Mouse (Mus musculus) retina, postnatal 7 days (tissue): ENCODE results near the gene Dnaja3.
"Not testable (repeated sequence)": the region's sequence is repeated elsewhere in the genome, so short reads cannot be mapped to it uniquely, and the experiment has no call there.

ENCODE experiments used
- DNase-seq: peaks from one replicate; pipeline ENCODE4 v3.0.0-alpha.2; 2012; ENCODE audit warnings: low read depth, low spot score

Dnaja3 gene

GRCm38 (mm10) chr16:4665726-4666125 lies 25.9 kb downstream of the Dnaja3 start:
- no peak for DNase-seq

- peak; percentile 91 for DNase-seq
Observed at GRCm38 (mm10) chr16:4667190-4667808, 27.5 kb downstream of the Dnaja3 start.

DNA sequence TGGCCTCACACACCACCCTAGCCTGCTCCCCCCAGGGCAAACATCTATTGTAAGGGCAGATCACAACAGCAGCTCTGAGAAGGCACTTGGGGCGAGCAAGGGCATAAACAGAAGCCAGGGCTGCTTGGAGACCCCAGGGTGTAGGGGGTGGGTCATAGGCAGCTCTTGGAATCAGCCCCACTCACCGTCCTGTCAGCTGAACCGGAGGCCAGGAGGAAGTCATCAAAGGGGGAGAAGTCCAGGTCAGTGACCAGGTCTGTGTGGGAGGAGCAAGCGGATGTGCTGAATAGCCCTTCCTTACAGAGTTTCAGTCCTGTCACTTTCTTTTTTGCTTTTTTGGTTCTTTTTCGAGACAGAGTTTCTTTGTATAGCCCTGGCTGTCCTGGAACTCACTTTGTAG lies 30.5 kb downstream of the Dnaja3 start:
- no peak for DNase-seq

DNA sequence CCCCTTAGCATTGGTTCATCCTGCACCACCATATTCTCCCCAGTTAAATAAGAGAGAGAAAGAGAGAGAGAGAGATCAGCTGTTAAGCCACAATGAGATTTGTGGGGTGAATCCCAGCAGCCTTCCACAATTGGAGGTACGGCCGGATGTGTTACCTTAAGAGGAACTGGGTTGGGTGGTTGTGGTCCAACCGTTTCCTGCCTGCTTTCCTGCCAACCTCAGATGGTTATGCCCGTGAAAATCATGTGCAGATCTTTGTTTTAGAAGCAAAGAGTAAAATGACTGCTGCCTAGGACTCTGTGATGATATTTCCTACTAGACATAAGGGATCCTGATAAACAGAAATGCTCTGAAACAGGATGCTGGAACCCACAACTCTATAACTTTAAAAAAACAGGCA lies 34.3 kb downstream of the Dnaja3 start:
- no peak for DNase-seq

DNA sequence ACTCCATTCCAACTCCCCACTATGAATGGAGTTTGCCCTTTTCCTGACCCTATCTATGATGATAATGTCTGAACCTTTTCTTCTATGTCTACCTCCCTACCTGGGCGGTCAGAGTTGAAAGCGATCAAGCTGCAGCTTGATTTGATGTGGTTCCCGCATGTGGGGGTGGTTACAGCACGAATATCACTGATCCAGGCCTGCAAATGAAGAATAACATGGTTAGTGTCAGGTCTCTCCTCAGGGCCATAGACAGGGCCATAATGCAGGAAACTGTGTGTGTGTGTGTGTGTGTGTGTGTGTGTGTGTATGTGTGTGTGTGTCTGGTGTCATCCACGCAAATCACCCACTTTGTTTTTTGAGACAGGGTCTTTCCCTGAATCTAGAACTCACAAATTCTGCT lies 37.0 kb downstream of the Dnaja3 start:
- no peak for DNase-seq

- no peak for DNase-seq
Observed at GRCm38 (mm10) chr16:4678080-4678479, 38.3 kb downstream of the Dnaja3 start.

- DNase-seq = peak; percentile 83
Observed at GRCm38 (mm10) chr16:4679121-4680018, 39.6 kb downstream of the Dnaja3 start, which contains the start of gene Coro7. Gene Coro7 (minus strand): TSS chr16:4679777.

DNA sequence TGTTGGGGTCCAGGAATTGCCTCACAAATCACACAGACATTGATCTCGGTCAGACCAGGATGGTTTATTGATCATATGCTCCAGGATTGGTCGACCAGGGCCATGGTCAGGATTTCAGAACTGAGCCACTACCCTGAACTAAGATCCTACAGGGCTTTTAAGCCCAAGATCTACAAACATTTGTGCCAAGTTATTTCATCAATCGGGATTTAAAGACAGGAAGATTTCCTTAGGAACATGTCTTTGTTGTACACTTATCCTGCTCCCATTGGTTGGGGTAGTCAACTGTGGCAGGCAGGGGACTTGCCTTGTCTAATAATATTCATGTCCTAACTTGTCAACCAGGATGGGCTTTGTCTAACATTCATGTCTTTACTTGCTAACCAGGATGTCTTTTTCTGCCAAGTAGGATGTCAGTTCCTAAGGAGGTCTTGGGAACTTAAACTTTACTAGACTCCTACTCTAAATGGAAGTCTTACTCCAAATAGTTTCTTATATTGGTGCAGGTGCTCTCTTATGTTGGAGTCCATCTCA lies 41.2 kb downstream of the Dnaja3 start:
- not testable (repeated sequence) for DNase-seq

DNA sequence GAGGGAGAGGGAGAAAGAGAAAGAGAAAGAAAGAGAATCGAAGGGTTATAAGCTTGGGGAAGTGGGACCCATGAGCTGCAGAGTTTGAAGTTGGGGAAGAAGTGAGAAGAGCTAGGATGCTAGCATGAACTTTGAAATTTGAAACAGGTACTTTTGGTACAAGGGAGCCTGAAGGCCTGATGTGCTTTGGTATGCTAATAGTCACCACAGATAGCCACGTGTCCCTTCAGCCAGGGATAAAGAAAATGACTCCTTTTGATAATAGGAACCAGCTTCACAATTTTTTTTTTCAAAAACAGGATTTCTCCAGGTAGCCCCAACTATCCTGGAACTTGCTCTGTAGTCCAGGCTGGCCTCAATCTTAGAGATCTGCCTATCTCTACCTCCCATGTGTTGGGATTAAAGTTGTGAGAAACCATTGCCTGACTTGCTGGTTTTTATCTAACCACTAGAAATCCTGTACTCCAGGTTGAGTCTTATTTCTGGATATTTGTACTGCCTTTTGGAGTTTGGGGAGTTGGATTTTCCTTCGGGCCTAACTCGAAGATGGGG lies 42.9 kb downstream of the Dnaja3 start:
- no peak for DNase-seq

- no peak for DNase-seq
Observed at GRCm38 (mm10) chr16:4683193-4683580, 43.4 kb downstream of the Dnaja3 start.

- peak; percentile 90 for DNase-seq
Observed at GRCm38 (mm10) chr16:4683581-4684456, 44.0 kb downstream of the Dnaja3 start.

- DNase-seq = no peak
Observed at GRCm38 (mm10) chr16:4684457-4684791, 44.6 kb downstream of the Dnaja3 start.

- DNase-seq = not testable (repeated sequence)
Observed at GRCm38 (mm10) chr16:4689371-4689770, 49.6 kb downstream of the Dnaja3 start.

DNA sequence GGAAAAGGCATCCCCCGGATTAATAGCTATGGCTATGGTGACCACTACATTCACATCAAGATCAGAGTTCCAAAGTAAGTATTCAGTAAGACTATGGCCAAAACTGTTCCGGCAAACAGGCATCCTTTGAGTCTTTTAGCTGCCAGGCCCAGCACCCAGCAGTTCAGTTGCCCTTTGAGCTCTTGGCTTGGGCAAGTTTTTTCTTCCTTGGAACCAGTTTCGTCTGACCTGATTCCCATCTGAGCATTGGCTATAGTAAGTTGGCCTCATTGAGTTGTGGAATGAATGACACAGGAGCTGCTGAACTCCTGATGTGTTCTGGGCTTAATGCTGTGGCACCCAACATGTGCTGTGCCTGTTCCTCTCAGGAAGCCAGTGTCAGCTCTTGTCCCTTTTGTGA lies 61.4 kb downstream of the Dnaja3 start:
- DNase-seq = no peak

GRCm38 (mm10) chr16:4702646-4703045 lies 62.9 kb downstream of the Dnaja3 start:
- DNase-seq = no peak

DNA sequence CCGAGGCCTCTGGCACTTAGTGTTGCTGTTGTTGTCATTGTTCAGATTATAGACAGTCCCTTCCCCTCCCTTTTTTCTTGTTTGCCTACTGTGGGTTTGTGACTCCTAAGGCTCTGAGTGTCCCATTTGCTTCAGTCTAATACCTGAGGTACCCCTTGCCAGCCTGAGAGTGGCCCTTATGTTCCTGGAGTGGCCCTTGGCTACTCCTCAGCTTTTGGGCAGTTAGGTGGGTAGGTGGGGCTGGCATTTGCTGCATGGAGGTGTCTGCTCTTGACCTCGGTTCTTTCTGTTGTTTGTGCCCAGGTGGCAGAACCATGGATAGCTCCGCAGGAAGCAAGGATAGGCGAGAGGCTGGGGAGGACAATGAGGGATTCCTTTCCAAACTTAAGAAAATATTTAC lies 65.8 kb downstream of the Dnaja3 start:
- DNase-seq = no peak

GRCm38 (mm10) chr16:4711173-4711572 lies 71.4 kb downstream of the Dnaja3 start:
- no peak for DNase-seq

- no peak for DNase-seq
Observed at GRCm38 (mm10) chr16:4713861-4714710, 74.3 kb downstream of the Dnaja3 start.

DNA sequence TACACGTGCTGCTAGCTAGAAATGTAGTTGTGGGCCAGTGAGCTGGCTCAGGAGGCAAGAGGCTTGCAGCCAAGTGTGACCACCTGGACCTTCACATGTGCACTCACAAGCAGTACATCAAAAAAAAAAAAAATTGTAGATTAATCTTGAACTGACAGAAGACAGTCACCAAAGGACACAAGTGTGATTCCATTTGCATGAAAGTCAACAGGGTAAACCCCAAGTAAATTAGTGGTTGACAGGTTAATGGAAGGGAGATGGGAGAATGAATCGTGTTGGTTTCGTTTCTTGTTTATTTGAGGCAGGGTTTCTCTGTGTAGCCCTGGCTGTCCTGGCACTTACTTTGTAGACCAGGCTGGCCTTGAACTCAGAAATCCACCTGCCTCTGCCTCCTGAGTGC lies 78.1 kb downstream of the Dnaja3 start:
- no peak for DNase-seq

DNA sequence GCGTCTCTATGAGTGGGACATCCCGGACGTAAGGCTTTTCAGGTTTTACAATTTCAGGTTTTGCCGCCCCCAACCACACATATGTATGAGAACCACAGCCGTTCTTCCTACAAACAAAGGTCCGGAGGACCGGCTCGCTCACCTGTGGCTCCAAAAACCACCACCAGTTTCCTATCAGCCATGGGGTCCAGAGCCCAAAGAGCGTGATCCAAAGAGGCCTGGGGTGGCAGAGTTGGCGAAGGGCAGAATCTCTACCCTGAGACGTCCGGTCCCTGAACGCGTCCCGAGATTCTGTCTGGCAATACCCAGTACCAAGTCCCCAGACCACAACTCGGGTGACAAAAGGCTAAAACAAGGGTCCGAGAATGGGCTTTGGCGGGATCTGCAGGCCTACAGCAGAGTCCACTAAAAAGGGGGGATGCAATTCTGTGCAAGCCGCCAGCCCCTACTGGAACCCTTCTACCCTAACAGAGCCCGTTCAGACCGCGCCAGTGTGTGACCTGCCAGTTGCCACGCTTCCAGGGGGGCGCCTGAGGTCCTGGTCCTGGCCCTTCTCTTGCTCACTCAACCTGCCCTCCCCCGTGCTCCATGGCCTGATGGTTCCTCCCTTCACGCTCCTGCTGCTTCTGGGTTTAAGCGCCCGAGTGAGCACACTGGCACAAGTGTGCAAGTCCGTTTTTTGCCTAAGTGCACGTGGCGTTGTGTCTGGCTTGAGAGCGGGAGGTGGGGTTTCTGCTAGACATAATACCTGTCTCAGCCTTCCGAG lies 79.1 kb downstream of the Dnaja3 start, which contains the start of gene Nmral1:
Nmral1 (minus strand) TSS at position 604 of the 766 bp plus-strand sequence.
- DNase-seq = peak; percentile 54
